Mouse (Mus musculus) ZHBTc4 (cell line): ENCODE measurements around the gene Nlrc3.

Source experiments
- DNase-seq: peaks from one replicate; pipeline ENCODE4 v3.0.0-alpha.2; 2011; ENCODE audit warnings: low read depth, low spot score

Nlrc3 gene

GRCm38 (mm10) chr16:3929151-3929550 lies 47.3 kb downstream of the Nlrc3 start:
- peak; percentile 15 for DNase-seq

GRCm38 (mm10) chr16:3928582-3928981 lies 47.9 kb downstream of the Nlrc3 start:
- DNase-seq, result no peak

GRCm38 (mm10) chr16:3923966-3924365 lies 52.5 kb downstream of the Nlrc3 start:
- DNase-seq, result no peak

GRCm38 (mm10) chr16:3923515-3923914 lies 52.9 kb downstream of the Nlrc3 start:
- no peak for DNase-seq

GRCm38 (mm10) chr16:3920756-3921155 lies 55.7 kb downstream of the Nlrc3 start:
- DNase-seq, result no peak

- DNase-seq, result no peak
These were observed 67.3 kb downstream of the Nlrc3 start for GRCm38 (mm10) chr16:3909118-3909517.

GRCm38 (mm10) chr16:3908537-3909111 lies 67.8 kb downstream of the Nlrc3 start, which contains the start of the genes 1700037C18Rik and Cluap1:
Gene 1700037C18Rik, minus strand, starts transcription at chr16:3908689.
Gene Cluap1, plus strand, starts transcription at chr16:3908801.
- DNase-seq, result peak; percentile 96

- DNase-seq, result no peak
These were observed 69.0 kb downstream of the Nlrc3 start for GRCm38 (mm10) chr16:3907471-3907870.

GRCm38 (mm10) chr16:3896553-3896952 lies 79.9 kb downstream of the Nlrc3 start:
- no peak for DNase-seq

- no peak for DNase-seq
These were observed 80.4 kb downstream of the Nlrc3 start for GRCm38 (mm10) chr16:3896046-3896445.

- DNase-seq, result peak; percentile 76
These were observed 81.1 kb downstream of the Nlrc3 start for GRCm38 (mm10) chr16:3895173-3895792.
